Mouse (Mus musculus): ENCODE results near the gene A830005F24Rik.

Gene A830005F24Rik

GRCm38 (mm10) chr13:48545476-48546281 is 32.3 kb downstream of the A830005F24Rik start:
- peak; percentile 98 for DNase-seq

- peak; percentile 100 for DNase-seq
These were observed 33.1 kb downstream of the A830005F24Rik start for GRCm38 (mm10) chr13:48546330-48546917.

- DNase-seq = no peak
These were observed 34.3 kb downstream of the A830005F24Rik start for GRCm38 (mm10) chr13:48547623-48548022.

GRCm38 (mm10) chr13:48548296-48548695 is 34.9 kb downstream of the A830005F24Rik start:
- no peak for DNase-seq

GRCm38 (mm10) chr13:48552181-48553090 is 39.1 kb downstream of the A830005F24Rik start:
- DNase-seq = peak; percentile 95

- DNase-seq = no peak
These were observed 40.1 kb downstream of the A830005F24Rik start for GRCm38 (mm10) chr13:48553511-48553910.

- no peak for DNase-seq
These were observed 41.2 kb downstream of the A830005F24Rik start for GRCm38 (mm10) chr13:48554552-48554951.

- no peak for DNase-seq
These were observed 42.6 kb downstream of the A830005F24Rik start for GRCm38 (mm10) chr13:48555976-48556375.

- DNase-seq = no peak
These were observed 48.1 kb downstream of the A830005F24Rik start for GRCm38 (mm10) chr13:48561481-48561880.

- no peak for DNase-seq
These were observed 49.0 kb downstream of the A830005F24Rik start for GRCm38 (mm10) chr13:48562336-48562735.

Measured in kidney, adult 9 months (tissue).